Mouse (Mus musculus) mesoderm, embryonic 11.5 days (tissue): ENCODE measurements around the gene Mospd3.
A peak's percentile ranks its signal among the peaks of the same experiment; 100 is the strongest.

Source experiments
- DNase-seq: peaks from one replicate; pipeline ENCODE4 v3.0.0-alpha.2; 2012; ENCODE audit warnings: low read depth, low spot score

The Mospd3 gene

GRCm38 (mm10) chr5:137600619-137601364, at the start of gene Mospd3:
Mospd3 (minus strand) TSS chr5:137601058.
- peak; percentile 98 for DNase-seq

GRCm38 (mm10) chr5:137649669-137650571, 49.1 kb upstream of the Mospd3 start:
- no peak for DNase-seq

GRCm38 (mm10) chr5:137649251-137649650, 48.4 kb upstream of the Mospd3 start:
- no peak for DNase-seq

GRCm38 (mm10) chr5:137647827-137648601, 47.2 kb upstream of the Mospd3 start:
- no peak for DNase-seq

GRCm38 (mm10) chr5:137645652-137646091, 44.8 kb upstream of the Mospd3 start, which contains the start of gene Irs3:
Irs3 (minus strand) TSS chr5:137645714.
- no peak for DNase-seq

GRCm38 (mm10) chr5:137645091-137645651, 44.3 kb upstream of the Mospd3 start:
- DNase-seq: no peak

- DNase-seq: no peak
Observed at GRCm38 (mm10) chr5:137644484-137644883, 43.6 kb upstream of the Mospd3 start.

- no peak for DNase-seq
Observed at GRCm38 (mm10) chr5:137642886-137643285, 42.0 kb upstream of the Mospd3 start.

GRCm38 (mm10) chr5:137641054-137641453, 40.2 kb upstream of the Mospd3 start, which contains the start of gene Sap25:
Sap25 (plus strand) TSS chr5:137641334.
- no peak for DNase-seq

GRCm38 (mm10) chr5:137639472-137639871, 38.6 kb upstream of the Mospd3 start:
- DNase-seq: no peak

GRCm38 (mm10) chr5:137633397-137634084, 32.7 kb upstream of the Mospd3 start:
- DNase-seq: no peak

- no peak for DNase-seq
Observed at GRCm38 (mm10) chr5:137631591-137631990, 30.7 kb upstream of the Mospd3 start.

GRCm38 (mm10) chr5:137631171-137631570, 30.3 kb upstream of the Mospd3 start:
- DNase-seq: no peak

GRCm38 (mm10) chr5:137630602-137631001, 29.7 kb upstream of the Mospd3 start:
- DNase-seq: no peak

GRCm38 (mm10) chr5:137629906-137630545, 29.2 kb upstream of the Mospd3 start:
- DNase-seq: no peak

GRCm38 (mm10) chr5:137629306-137629721, 28.5 kb upstream of the Mospd3 start:
- peak; percentile 58 for DNase-seq

GRCm38 (mm10) chr5:137628498-137629305, 27.8 kb upstream of the Mospd3 start, which contains the start of the genes Fbxo24, Lrch4 and Gm20605:
Fbxo24 (minus strand) TSS chr5:137629002.
Lrch4 (plus strand) TSS chr5:137629121.
Gm20605 (plus strand) TSS chr5:137629175.
- peak; percentile 100 for DNase-seq

- no peak for DNase-seq
Observed at GRCm38 (mm10) chr5:137627991-137628390, 27.1 kb upstream of the Mospd3 start.

GRCm38 (mm10) chr5:137623937-137624530, 23.2 kb upstream of the Mospd3 start:
- DNase-seq: no peak
